Mouse (Mus musculus) stomach, embryonic 14.5 days (tissue): ENCODE measurements at regions not wholly inside any gene's neighbourhood (a gene's known extent, or its start where the extent isn't known, plus 50 kb on each side); places are given as distances from the start of the nearest gene placed in this dataset.

Source experiments
- ATAC-seq: fragments of 200-750 bp; cut with Nextera tagmentation; 2 replicates; pipeline ENCODE4 v1.8.0; 2017; ENCODE audit warnings: low read depth, moderate TSS enrichment; ENCODE audit not compliant: insufficient number of reproducible peaks, insufficient read depth, low FRiP score
- H3K27ac ChIP-seq: fragments of 300-500 bp; sonication (generic); 2 replicates; pipeline ENCODE4 v1.5.1; 2014; ENCODE audit warnings: mild to moderate bottlenecking, low read length, moderate library complexity, mixed read lengths
- H3K27me3 ChIP-seq: fragments of 300-500 bp; sonication (generic); 2 replicates; pipeline ENCODE4 v1.6.1; 2014; ENCODE audit warnings: low read length, control low read depth, mixed read lengths; ENCODE audit not compliant: control insufficient read depth, insufficient read depth
- H3K36me3 ChIP-seq: fragments of 300-500 bp; sonication (generic); 2 replicates; pipeline ENCODE4 v1.6.1; 2014; ENCODE audit warnings: mild to moderate bottlenecking, control low read depth, low read length, moderate library complexity, mixed read lengths; ENCODE audit not compliant: control insufficient read depth, insufficient read depth
- H3K4me1 ChIP-seq: fragments of 300-500 bp; sonication (generic); 2 replicates; pipeline ENCODE4 v1.6.1; 2014; ENCODE audit warnings: low read length, control low read depth, mixed read lengths; ENCODE audit not compliant: control insufficient read depth, insufficient read depth
- H3K4me2 ChIP-seq: fragments of 300-500 bp; sonication (generic); replicated peaks from 2 replicates; pipeline ENCODE4 v1.6.1; 2014; ENCODE audit warnings: low read depth, low read length, control low read depth
- H3K4me3 ChIP-seq: fragments of 300-500 bp; sonication (generic); 2 replicates; pipeline ENCODE4 v1.5.1; 2014; ENCODE audit warnings: low read depth, low read length, control low read depth
- H3K9ac ChIP-seq: fragments of 300-500 bp; sonication (generic); replicated peaks from 2 replicates; pipeline ENCODE4 v1.6.1; 2014; ENCODE audit warnings: low read depth, mild to moderate bottlenecking, control low read depth, low read length, moderate library complexity, mixed read lengths
- H3K9me3 ChIP-seq: fragments of 300-500 bp; sonication (generic); 2 replicates; pipeline ENCODE4 v1.6.1; 2016; ENCODE audit warnings: low read depth, low read length, control low read depth; ENCODE audit not compliant: control insufficient read depth
- WGBS: fragments of 180-500 bp; shearing (Covaris S2); extraction: QIAGEN DNeasy Blood & Tissue Kit; methylation state at CpG from one replicate; pipeline ENCODE4 v1.1.7; 2014; 5-methylcytosine and 5-hydroxymethylcytosine counted together

DNA sequence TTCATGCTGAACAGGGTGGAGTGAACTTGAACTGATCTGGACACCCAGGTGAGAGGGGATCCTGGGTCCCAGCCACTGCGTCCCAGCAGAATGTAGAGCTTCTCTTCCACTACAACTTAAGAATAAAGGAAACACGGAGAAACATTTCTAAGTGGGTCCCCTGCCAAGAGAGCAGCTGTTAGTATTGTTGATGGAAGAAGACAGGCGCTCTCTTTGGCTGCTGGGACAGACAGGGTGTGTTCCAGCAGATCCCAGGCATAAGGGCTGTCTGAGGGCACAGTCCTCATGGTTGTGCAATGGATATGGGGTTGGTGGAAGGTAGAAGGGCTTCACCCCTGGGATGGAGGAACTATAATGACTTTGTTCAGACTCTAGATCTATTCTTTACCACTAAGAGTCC lies 65.5 kb upstream of the Gm11983 start:
- ATAC-seq, result no peak
- Histone ChIP-seq H3K27me3 (no peaks in the 10 kb centered on the region), H3K4me2 (no peak overlapping the region), H3K27ac (no peak overlapping the region), H3K4me1 (peaks cover 3% of the 10 kb centered on the region; the same call in 1 of the 2 replicates), H3K9ac (no peak overlapping the region), H3K4me3 (no peak overlapping the region), H3K36me3 (no peaks in the 10 kb centered on the region), H3K9me3 (no peaks in the 10 kb centered on the region)
- WGBS, result 61% methylated on average over 3 of the region's 3 CpGs

DNA sequence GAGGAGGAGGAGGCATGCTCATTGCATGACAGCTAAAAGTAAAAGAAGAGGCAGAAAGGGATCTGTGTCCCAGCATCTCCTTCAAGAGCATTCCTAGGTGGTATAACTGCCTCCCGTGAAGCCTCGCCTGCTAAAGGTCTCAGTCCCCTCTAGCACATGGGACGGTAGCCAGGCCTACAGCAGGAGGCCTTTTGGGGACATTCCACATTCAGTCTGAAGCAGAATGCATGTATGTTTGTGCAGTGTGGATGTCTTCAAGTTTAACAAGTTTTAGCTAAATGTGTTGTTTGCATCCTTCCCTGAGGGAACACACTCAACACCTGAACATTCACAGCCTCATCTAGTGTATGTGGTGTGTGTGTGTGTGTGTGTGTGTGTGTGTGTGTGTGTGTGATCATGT lies 64.8 kb upstream of the Gm11983 start:
- Histone ChIP-seq H3K4me3 (no peak overlapping the region), H3K36me3 (no peaks in the 10 kb centered on the region), H3K9ac (no peak overlapping the region), H3K27ac (no peak overlapping the region), H3K27me3 (no peaks in the 10 kb centered on the region), H3K4me2 (no peak overlapping the region), H3K4me1 (peaks cover 3% of the 10 kb centered on the region; the same call in 1 of the 2 replicates), H3K9me3 (no peaks in the 10 kb centered on the region)
- 63% methylated on average over 3 of the region's 3 CpGs for WGBS
- ATAC-seq, result no peak

DNA sequence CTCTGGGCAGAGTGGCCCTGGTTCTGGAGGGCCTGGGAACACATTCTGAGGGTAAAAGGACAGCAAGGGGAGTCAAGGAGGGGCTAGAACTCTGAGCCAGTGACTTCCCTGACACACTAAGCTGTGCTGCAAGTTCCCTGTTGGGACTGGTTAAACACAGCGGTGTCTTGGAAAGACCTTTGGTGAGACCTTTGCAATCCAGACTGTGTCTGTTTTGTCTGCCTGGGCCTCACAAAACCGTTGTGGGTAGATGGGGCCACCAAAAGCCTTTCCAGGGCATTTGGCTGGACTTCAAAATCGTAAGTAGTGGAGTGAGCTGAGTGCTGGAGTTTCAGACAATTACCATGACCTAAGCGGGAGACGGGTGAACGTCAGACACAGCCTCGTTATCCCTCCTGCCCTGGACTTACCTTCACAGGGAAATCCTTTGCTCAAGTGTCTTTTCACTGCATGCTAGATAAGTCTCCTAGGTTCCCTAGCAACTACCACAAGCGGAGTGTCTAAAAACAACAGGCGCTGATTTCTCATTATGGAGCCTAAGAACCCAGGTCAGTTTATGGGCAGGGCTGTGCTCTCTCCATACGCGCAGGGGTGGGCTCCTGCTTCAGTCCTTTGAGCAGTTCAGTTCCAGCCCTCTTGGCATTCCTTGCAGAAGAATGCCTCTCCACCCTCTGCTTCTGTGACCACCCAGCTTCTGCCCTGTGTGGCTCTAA lies 63.5 kb upstream of the Gm11983 start:
- WGBS, result 52% methylated on average over 11 of the region's 11 CpGs
- no peaks in the 10 kb centered on the region for H3K9me3 ChIP-seq
- peak; percentile 10; the same call in 1 of the 2 replicates for ATAC-seq

DNA sequence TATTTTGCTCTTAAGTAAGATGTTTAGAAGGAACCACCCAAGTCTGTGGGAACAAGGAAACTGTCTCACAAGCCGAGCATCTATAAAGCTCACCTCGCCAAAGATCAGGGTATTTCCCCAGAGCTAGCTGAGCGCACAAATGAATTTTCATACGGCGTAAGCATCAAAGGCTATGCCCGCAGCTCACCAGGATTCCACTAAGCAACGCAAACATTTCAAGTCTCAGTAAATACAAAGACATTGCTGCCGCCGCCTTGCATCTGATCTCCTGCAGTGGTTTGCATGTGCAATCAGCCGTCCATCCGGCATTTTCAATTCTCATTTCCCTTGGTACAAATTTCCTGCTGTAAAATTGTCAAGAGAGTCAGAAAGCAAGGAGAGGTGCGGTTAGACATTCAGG lies 62.9 kb upstream of the Gm11983 start:
- 54% methylated on average over 12 of the region's 12 CpGs for WGBS
- Histone ChIP-seq H3K27me3 (no peaks in the 10 kb centered on the region), H3K9ac (no peak overlapping the region), H3K36me3 (no peaks in the 10 kb centered on the region), H3K27ac (peak overlapping the region; percentile 44; the same call in 1 of the 2 replicates), H3K9me3 (no peaks in the 10 kb centered on the region), H3K4me3 (no peak overlapping the region), H3K4me1 (peaks cover 3% of the 10 kb centered on the region; the same call in 1 of the 2 replicates), H3K4me2 (no peak overlapping the region)
- ATAC-seq, result no peak

More for the DNA sequence above, 63.5 kb upstream of the Gm11983 start:
- Histone ChIP-seq H3K27ac (peak overlapping the region; percentile 44; the same call in 1 of the 2 replicates), H3K36me3 (no peaks in the 10 kb centered on the region), H3K4me1 (peaks cover 3% of the 10 kb centered on the region; the same call in 1 of the 2 replicates), H3K4me3 (no peak overlapping the region), H3K27me3 (no peaks in the 10 kb centered on the region), H3K9ac (no peak overlapping the region), H3K4me2 (no peak overlapping the region)

DNA sequence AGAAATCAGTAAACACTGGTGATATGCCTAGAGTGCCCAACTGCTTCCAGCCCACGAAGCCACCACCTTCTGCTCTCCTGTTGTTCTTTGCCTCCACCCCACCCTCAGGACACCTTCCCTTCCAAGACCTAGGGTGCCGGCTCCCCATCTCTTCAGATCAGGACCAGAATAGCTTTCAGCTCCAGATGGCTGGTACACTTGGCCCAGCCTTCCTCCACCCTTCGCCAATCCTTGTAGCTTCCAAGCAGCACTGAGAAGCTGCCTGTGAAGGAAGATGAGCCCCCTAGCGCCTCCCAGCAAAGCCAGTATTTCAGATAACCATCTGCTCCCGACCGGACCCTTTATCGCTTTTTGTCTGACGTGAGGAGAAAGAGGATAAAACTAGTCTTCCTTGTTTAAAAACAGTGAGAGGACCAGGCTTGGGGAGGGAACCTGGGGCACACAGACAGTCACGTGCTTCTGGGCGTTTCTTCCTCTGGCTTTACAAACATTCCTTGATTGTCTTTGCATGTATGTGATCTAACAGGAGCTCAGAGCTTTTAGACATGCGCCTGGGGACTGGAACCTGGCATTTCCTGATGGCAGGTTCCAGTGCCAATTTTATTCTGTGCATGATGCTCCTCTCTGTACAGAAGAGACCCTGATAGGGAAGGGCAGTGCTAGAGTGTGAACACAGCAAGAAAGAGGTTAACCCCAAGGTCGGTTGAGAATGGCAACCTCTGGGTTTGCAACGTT lies 62.0 kb upstream of the Gm11983 start:
- Histone ChIP-seq H3K9ac (no peak overlapping the region), H3K27me3 (no peaks in the 10 kb centered on the region), H3K36me3 (no peaks in the 10 kb centered on the region), H3K4me2 (no peak overlapping the region), H3K9me3 (no peaks in the 10 kb centered on the region), H3K4me3 (no peak overlapping the region), H3K27ac (no peak overlapping the region), H3K4me1 (peaks cover 5% of the 10 kb centered on the region)
- no peak for ATAC-seq
- 63% methylated on average over 13 of the region's 13 CpGs for WGBS

DNA sequence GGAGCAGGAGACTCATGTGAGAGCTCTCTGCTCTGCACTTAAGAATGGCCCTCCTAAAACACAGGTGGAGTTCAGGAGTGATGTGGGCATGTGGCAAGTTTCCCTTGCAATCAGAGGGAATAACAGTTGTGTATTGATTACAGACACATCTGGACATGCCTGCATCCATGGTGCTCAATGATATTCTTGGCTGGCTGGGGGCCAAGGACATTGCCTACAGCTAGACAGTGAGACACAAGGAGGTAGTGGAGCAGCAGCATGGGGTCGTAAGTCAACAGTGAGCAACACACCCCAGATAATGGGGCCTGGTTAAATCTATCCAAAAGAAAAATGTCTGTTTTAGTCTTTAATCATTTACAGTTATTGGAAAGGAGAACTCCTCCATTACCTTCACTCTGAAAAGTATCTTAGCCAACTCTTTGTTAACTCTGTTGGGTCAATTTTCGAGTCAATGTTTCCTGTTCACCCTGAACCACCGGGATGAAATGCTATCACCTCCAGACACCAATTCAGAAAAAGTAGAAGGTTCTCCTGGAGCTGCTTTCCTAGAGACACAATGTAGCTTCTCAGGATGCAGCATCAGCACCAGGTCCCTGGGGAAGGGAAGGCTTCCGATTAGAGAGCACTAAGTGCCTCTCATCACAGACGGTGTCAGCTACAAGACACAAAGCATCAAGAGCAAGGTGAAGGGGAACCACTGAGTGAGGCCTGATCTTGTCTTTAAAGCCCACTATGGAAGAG lies 61.1 kb upstream of the Gm11983 start:
- H3K4me1 ChIP-seq, result peaks cover 5% of the 10 kb centered on the region
- H3K36me3 ChIP-seq, result no peaks in the 10 kb centered on the region
- no peak overlapping the region for H3K27ac ChIP-seq
- no peak for ATAC-seq
- 80% methylated on average over 5 of the region's 5 CpGs for WGBS
- no peaks in the 10 kb centered on the region for H3K27me3 ChIP-seq
- H3K4me2 ChIP-seq, result no peak overlapping the region
- no peaks in the 10 kb centered on the region for H3K9me3 ChIP-seq
- no peak overlapping the region for H3K9ac ChIP-seq
- H3K4me3 ChIP-seq, result no peak overlapping the region

DNA sequence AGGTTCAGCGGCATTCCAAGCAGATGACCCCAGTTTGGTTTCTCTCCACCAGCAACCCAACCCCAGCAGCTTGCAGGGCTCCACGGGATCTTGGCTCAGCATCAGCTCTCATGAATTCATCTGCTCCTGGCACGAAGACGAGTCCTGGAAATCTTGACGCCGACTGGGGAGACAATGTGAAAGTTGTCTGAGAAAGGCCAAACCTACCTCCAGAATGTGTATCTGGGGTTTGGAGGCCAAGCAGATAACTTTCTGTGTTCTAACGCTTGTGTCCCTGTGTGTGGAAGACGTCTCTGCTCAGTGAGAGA lies 58.3 kb upstream of the Gm11983 start:
- WGBS, result 35% methylated on average over 8 of the region's 8 CpGs
- Histone ChIP-seq H3K9ac (no peak overlapping the region), H3K27me3 (no peaks in the 10 kb centered on the region), H3K4me3 (no peak overlapping the region), H3K9me3 (no peaks in the 10 kb centered on the region), H3K27ac (peak overlapping the region; percentile 29; the same call in 1 of the 2 replicates), H3K4me2 (no peak overlapping the region), H3K36me3 (no peaks in the 10 kb centered on the region), H3K4me1 (peaks cover 3% of the 10 kb centered on the region)
- no peak for ATAC-seq

DNA sequence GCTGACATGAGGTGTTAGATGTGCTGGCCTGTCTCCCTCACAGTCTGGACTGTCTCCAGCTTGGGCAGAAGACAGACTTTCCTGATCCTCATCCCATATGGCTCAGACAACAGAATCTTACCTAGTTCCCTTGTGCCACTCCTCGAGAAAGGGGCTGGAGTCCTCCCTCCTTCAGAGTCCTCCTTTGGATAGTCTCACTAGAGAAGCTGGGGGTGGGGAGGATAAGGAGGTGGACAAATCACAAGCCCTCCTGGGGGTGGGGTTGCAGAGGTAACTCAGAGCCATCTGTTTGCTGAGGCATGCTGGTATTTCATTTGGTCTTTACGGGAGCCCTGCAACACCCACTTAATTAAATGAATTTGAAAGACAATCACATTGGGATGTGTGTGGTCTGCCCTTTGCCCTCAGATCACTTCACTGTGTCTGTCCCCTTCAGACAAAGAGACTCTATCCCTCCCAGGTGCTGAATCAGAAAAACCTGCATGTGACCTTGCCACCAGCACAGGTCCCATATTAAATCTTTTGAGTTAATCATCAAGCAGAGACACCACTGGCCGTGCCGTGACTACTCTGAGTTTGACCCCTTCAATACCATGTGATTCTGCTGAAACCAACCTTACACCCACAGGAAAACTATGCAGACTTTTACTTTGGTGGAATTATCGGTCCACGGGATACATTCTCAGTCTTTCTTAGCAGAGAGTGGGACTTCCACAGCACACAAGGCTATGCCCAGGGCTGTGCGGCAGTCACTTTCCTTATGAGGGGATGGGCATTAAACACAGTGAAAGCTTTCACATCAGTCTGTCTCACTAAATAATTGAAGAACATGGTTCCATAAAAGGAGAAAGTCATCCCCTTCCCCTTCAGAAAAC lies 57.7 kb upstream of the Gm11983 start:
- Histone ChIP-seq H3K9ac (no peak overlapping the region), H3K4me2 (no peak overlapping the region), H3K27me3 (no peaks in the 10 kb centered on the region), H3K27ac (no peak overlapping the region), H3K4me3 (no peak overlapping the region), H3K9me3 (no peaks in the 10 kb centered on the region), H3K4me1 (peaks cover 3% of the 10 kb centered on the region; the same call in 1 of the 2 replicates), H3K36me3 (no peaks in the 10 kb centered on the region)
- peak; percentile 53; the same call in 1 of the 2 replicates for ATAC-seq
- 29% methylated on average over 7 of the region's 7 CpGs for WGBS
